Mouse (Mus musculus): Measurements from ENCODE around the gene Sap30l.

DNA sequence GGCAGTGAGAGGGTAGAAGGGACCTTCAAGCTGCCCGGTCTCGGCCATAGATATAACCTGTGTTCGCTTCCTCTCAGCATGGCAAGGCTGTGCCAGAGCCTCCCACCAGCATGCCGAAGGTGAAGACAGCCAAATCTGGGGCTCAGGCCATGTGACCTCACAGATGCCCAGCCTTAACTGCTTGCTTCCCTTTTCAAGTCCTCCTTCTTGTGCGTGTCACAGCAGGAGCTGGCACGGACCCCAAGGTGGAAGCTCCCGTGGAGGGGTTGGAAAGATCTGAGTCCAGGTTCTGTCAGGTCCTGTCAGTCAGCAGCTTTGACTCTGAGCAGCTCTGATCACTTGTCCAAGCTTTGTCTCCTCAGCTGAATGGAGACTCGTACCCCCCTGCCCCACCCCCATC lies 29.8 kb upstream of the Sap30l start:
- TF ChIP-seq USF2 (conservative IDR thresholded peaks at IDR 0.05; ENCODE audit: low read depth, low read length) (no peak), CTCF (conservative IDR thresholded peaks at IDR 0.05 in 1 of 2, IDR thresholded peaks at IDR 0.05 in 1 of 2; ENCODE audit: low read depth in 2 of 2, low read length in 2 of 2) (no peak), MYC (IDR thresholded peaks at IDR 0.05; ENCODE audit: low read depth, low read length) (no peak), ZMIZ1 (IDR thresholded peaks at IDR 0.05; ENCODE audit: low read depth, low read length) (no peak), RCOR1 (conservative IDR thresholded peaks at IDR 0.05; ENCODE audit: low read depth, low read length) (no peak), POLR2A (IDR thresholded peaks at IDR 0.05; ENCODE audit: low read depth, low read length) (no peak), GABPA (IDR thresholded peaks at IDR 0.05; ENCODE audit: insufficient replicate concordance, low read depth, low read length) (no peak), USF1 (IDR thresholded peaks at IDR 0.05; ENCODE audit: low read depth, low read length) (no peak), EP300 (IDR thresholded peaks at IDR 0.05; ENCODE audit: low read length) (no peak), MAX (IDR thresholded peaks at IDR 0.05; ENCODE audit: low read length) (no peak), RAD21 (IDR thresholded peaks at IDR 0.05; ENCODE audit: low read depth, low read length) (no peak), CHD1 (IDR thresholded peaks at IDR 0.05; ENCODE audit: low read depth, low read length) (no peak), SIN3A (IDR thresholded peaks at IDR 0.05; ENCODE audit: low read length) (no peak), NRF1 (IDR thresholded peaks at IDR 0.05; ENCODE audit: low read depth, low read length) (no peak)

Data from CH12.LX (cell line).